Mouse (Mus musculus): ENCODE results near the gene Egfl7.

DNA sequence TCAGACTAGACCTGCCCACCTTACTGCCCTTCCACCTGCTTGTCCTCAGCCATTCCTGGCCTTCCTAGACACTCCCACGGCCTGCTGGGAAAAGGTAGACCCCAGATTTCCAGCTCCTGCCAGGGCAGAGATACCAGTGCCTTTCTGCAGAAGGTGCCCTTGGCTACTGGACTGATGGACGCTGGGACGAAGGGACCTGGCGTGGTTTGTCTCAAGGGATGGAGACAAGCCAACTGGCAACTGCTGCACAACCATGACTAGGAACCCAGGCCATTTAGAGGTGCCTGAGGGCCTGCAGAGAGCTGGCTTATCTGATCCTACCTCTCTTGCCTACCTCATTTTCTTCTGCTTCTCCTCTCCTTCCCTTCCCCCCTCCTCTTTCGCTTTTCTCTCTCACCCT is 35.1 kb downstream of the Egfl7 start:
- no peak for TF ChIP-seq EP300 (IDR thresholded peaks at IDR 0.05; ENCODE audit: low read depth)
- TF ChIP-seq CTCF (IDR thresholded peaks at IDR 0.05; ENCODE audit: low read depth) = no peak
